Mouse (Mus musculus): ENCODE results near the gene Tceanc.

Tceanc gene

DNA sequence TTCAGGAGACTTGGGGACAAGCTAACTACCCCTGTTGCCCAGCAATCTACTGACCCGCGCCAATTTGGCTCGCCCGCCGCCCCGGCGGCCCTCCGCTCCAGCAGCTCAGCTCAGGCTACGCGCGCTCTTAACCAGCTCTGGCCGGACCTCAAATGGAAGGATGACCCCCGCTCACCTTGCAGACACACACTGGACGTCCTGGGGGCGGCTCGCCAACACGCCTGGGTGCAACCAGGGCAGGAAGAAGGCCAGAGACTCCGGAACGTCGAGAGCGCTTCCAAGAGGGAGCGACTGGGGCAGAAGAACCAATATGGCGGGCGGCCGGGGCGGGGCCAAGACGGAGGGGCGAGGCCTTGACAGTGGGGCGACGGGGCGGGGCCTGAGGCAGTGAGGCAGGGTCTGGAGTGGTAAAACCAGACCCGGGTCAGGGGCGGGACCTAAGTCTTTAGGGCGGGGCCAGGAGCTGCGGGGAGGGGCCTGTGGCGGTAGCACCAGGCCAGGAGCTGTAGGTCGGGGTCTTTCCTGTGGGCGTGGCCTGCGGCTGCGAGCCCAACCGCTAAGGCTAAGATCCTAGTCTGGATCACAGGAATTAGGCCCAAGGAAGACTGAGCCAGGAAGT lies 38.9 kb downstream of the Tceanc start, which contains the start of gene Rab9:
TSS of gene Rab9 (minus strand) at position 503 of the 619 bp plus-strand sequence.
- DNase-seq: peak; percentile 94

DNA sequence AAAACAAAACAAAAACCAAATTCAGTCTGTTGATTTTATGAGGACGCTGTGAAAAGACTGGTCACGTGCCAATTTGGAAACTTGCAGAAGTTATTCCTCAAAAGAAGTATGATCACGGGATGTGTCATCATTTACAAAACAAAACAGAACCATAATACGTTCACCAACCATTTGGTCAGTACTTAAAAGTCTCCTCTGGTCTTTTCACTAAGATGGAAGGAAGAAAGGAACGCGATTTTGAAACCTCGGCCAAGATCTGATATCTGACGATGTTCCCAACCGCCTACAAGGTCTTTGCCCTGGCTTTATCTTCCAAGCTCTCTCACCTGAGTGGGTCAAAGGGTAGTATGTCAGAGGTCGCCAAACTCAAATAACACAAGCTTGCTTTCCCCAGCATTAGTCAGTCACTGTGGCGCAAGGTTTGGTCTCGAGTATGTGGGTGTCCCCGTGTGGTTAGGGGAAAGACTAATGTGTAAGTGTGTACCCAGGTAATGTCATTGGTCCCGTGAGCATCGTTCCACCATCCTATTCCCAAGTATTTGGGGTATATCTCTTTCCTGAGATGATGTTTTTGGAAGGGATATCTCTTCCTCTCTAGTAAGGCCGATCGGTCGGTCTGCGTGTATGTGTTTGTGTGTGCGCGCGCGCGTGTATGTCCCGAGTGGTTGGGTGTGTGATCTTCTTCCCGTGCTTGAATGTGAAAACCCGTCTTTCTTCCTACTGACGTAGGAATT lies 39.6 kb downstream of the Tceanc start:
- DNase-seq: peak; percentile 22

DNA sequence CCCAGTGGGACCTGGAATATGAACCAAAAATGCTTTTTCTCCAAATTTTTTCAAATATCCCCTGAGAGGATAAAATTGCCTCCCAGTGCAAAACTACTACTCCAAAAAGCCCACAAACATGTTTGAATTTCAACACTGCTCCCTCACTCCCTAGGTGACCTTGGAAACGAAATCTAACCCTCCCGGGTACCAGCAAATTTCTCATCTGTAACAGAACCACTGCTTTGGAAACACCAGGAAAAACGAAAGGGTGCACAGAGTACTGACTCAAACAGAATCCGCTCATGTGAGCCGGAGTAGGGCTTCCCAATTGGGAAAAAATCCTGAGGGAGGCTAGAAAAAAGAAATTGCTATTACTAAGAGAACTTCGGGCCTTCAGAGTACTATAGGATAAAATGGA lies 41.0 kb downstream of the Tceanc start:
- DNase-seq: no peak

DNA sequence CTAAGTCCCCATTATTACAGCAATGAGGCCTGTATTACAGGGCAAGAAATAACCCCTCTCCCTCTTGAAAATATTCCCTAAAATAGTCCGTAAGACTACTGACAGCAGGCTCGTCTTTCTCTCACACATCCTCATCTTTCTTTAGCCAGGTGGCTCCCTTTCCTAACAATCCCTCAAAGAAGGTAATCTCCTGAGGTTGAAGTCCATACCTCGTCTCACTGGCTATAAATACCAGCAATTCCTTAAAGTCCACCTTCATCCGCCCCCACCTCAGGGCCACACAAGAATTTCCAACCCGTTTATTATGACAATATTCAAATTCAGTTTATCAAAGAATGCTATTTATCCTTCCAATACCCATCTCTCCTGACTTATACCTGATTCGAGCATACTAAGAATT lies 45.8 kb downstream of the Tceanc start:
- no peak for DNase-seq

DNA sequence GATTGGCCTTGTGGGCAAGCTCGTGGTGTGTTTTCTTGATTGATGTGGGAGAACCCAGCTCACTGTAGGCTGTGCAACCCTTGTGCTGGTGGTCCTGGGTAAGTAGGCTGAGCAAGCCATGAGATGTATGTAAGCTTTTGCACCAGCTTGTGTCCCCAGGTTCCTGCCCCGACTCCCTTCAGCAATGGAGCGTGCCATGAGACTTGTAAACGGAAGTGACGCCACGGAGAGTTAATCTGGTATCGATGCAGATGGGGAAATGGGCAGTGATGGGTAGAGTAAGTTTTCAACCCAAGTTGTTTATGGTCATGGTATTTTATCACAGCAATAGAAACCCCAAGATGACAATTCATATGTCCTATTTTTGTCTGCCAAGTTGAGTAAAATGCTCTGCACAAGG lies 50.0 kb downstream of the Tceanc start:
- DNase-seq: no peak

DNA sequence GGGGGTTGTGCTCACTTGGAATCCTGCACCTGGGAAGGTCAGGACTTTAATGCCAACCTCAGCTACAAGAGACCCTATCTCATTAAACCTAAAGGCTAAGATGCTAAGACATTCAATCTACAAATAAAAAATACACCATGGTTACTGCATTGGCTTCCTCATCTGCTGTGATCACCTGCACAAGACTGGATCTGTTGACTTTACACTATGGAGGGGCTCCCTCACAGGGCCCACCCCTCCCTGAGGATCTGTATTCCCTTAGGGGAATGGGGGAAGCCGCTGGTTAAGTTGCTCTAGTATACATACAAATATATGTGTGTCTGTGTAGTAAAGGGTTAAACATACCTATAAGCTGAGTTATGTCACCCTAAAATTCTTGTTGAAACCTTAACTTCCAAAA lies 62.8 kb downstream of the Tceanc start:
- no peak for DNase-seq

DNA sequence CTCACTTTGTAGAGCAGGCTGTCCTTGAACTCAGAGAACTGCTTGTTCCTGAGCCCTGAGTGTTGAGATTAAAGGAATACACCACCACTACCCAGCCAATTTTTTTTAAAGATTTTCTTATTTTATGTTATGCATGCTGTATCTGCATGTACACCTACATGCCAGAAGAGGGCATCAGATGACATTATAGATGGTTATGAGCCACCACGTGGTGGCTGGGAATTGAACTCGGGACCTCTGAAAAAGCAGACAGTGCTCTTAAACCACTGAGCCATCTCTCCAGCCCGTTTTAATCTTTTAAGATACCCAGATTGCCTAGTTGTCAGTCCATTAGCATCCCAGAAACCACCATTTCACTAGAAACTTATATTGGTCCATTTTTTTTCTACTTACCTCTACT lies 64.0 kb downstream of the Tceanc start:
- no peak for DNase-seq

DNA sequence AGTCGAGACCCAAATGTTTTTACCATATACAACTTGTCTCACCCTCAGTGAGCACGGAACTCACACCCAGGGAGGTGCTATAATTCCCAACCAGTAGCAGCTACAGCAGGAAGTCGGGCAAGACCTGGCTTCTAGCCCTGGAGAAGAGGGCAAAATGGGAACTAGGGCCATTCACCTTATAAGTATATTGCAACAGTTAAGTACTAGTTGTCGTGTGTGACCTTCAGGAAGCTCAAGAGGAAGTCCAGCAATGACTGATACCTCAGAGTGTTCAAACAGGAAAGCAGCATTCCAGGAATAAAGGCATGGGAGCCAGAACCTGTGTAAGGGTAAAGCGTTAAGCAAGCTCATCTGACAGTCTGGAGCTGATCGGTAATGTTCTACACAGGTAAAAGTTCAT lies 64.8 kb downstream of the Tceanc start:
- DNase-seq: no peak

All from retina, postnatal 1 day (tissue).